Mouse (Mus musculus) embryonic facial prominence, embryonic 13.5 days (tissue): ENCODE results near the gene Cdcp2. TPM values are rescaled to one million over a fixed set of nuclear protein-coding genes. Genes with fewer than 3 reads are reported as not detected.
"Not testable (repeated sequence)": the region's sequence is repeated elsewhere in the genome, so short reads cannot be mapped to it uniquely, and the experiment has no call there.

Source experiments
- ATAC-seq: fragments of 200-750 bp; cut with Nextera tagmentation; 2 replicates; pipeline ENCODE4 v1.8.0; 2017; ENCODE audit warnings: low read depth; ENCODE audit not compliant: insufficient number of reproducible peaks, insufficient read depth, low FRiP score, low TSS enrichment
- H3K27ac ChIP-seq: fragments of 300-500 bp; sonication (generic); 2 replicates; pipeline ENCODE4 v1.5.1; 2015; ENCODE audit warnings: moderate library complexity, mild to moderate bottlenecking, inconsistent platforms
- H3K27me3 ChIP-seq: fragments of 300-500 bp; sonication (generic); 2 replicates; pipeline ENCODE4 v1.6.1; 2015; ENCODE audit warnings: mild to moderate bottlenecking, inconsistent platforms
- H3K36me3 ChIP-seq: fragments of 300-500 bp; sonication (generic); 2 replicates; pipeline ENCODE4 v1.6.1; 2015; ENCODE audit warnings: mild to moderate bottlenecking, inconsistent platforms
- H3K4me1 ChIP-seq: fragments of 300-500 bp; sonication (generic); 2 replicates; pipeline ENCODE4 v1.6.1; 2015; ENCODE audit warnings: inconsistent platforms
- H3K4me2 ChIP-seq: fragments of 300-500 bp; sonication (generic); 2 replicates; pipeline ENCODE4 v1.6.1; 2015; ENCODE audit warnings: moderate library complexity, mild to moderate bottlenecking, inconsistent platforms
- H3K4me3 ChIP-seq: fragments of 300-500 bp; sonication (generic); 2 replicates; pipeline ENCODE4 v1.5.1; 2015; ENCODE audit warnings: mild to moderate bottlenecking, inconsistent platforms
- H3K9ac ChIP-seq: fragments of 300-500 bp; sonication (generic); 2 replicates; pipeline ENCODE4 v1.6.1; 2015; ENCODE audit warnings: mild to moderate bottlenecking, inconsistent platforms
- H3K9me3 ChIP-seq: fragments of 300-500 bp; sonication (generic); 2 replicates; pipeline ENCODE4 v1.6.1; 2016; ENCODE audit warnings: inconsistent platforms
- WGBS: fragments of 180-500 bp; shearing (Covaris S2); methylation state at CpG from one replicate; pipeline ENCODE4 v1.1.7; 2015; ENCODE audit warnings: mixed read lengths; 5-methylcytosine and 5-hydroxymethylcytosine counted together
- polyA plus RNA-seq: library from polyadenylated mRNA; unstranded; fragments of >200 nt; fragmentation: Nextera tagmentation; extraction: Ambion mirVana; gene quantifications from 2 replicates; pipeline ENCODE4 v1.2.1, GENCODE M21; 2015

Cdcp2 gene
- polyA plus RNA-seq, 1 experiment from 2014 or later = not detected

GRCm38 (mm10) chr4:107094484-107095187 lies 2.1 kb upstream of the Cdcp2 start:
- Histone ChIP-seq H3K27me3 (no peaks in the 10 kb centered on the region), H3K9ac (no peak overlapping the region), H3K4me2 (no peak overlapping the region), H3K36me3 (no peaks in the 10 kb centered on the region), H3K4me3 (no peak overlapping the region), H3K27ac (no peak overlapping the region), H3K4me1 (peaks cover 21% of the 10 kb centered on the region), H3K9me3 (no peaks in the 10 kb centered on the region)
- ATAC-seq = no peak
- WGBS = 56% methylated on average over 16 of the region's 16 CpGs

GRCm38 (mm10) chr4:107096043-107096442 lies 648 bp upstream of the Cdcp2 start:
- Histone ChIP-seq H3K9me3 (no peaks in the 10 kb centered on the region), H3K27ac (no peak overlapping the region), H3K4me2 (no peak overlapping the region), H3K4me3 (no peak overlapping the region), H3K27me3 (no peaks in the 10 kb centered on the region), H3K36me3 (no peaks in the 10 kb centered on the region), H3K4me1 (peaks cover 21% of the 10 kb centered on the region), H3K9ac (no peak overlapping the region)
- 29% methylated on average over 6 of the region's 6 CpGs for WGBS
- no peak for ATAC-seq

GRCm38 (mm10) chr4:107097871-107098270 lies 1.2 kb downstream of the Cdcp2 start:
- H3K4me3 ChIP-seq = no peak overlapping the region
- 63% methylated on average over 15 of the region's 15 CpGs for WGBS
- no peaks in the 10 kb centered on the region for H3K27me3 ChIP-seq
- no peaks in the 10 kb centered on the region for H3K9me3 ChIP-seq
- no peak overlapping the region for H3K9ac ChIP-seq
- H3K36me3 ChIP-seq = no peaks in the 10 kb centered on the region
- H3K27ac ChIP-seq = no peak overlapping the region
- H3K4me1 ChIP-seq = peaks cover 21% of the 10 kb centered on the region
- no peak overlapping the region for H3K4me2 ChIP-seq
- ATAC-seq = no peak

- no peak overlapping the region for H3K27ac ChIP-seq
- WGBS = 53% methylated on average over 10 of the region's 10 CpGs
Measured at GRCm38 (mm10) chr4:107098375-107098774, 1.7 kb downstream of the Cdcp2 start.

GRCm38 (mm10) chr4:107098791-107099525 lies 2.3 kb downstream of the Cdcp2 start:
- Histone ChIP-seq H3K9me3 (no peaks in the 10 kb centered on the region), H3K36me3 (no peaks in the 10 kb centered on the region), H3K27ac (no peak overlapping the region), H3K4me3 (no peak overlapping the region), H3K4me2 (no peak overlapping the region), H3K9ac (no peak overlapping the region), H3K27me3 (no peaks in the 10 kb centered on the region), H3K4me1 (peaks cover 21% of the 10 kb centered on the region)
- WGBS = 68% methylated on average over 17 of the region's 17 CpGs
- ATAC-seq = no peak

More at GRCm38 (mm10) chr4:107098375-107098774, 1.7 kb downstream of the Cdcp2 start:
- H3K36me3 ChIP-seq = no peaks in the 10 kb centered on the region
- no peak overlapping the region for H3K4me3 ChIP-seq
- no peak overlapping the region for H3K9ac ChIP-seq
- no peaks in the 10 kb centered on the region for H3K9me3 ChIP-seq
- peaks cover 21% of the 10 kb centered on the region for H3K4me1 ChIP-seq
- no peak overlapping the region for H3K4me2 ChIP-seq
- no peak for ATAC-seq
- no peaks in the 10 kb centered on the region for H3K27me3 ChIP-seq

- no peak for ATAC-seq
- 75% methylated on average over 8 of the region's 8 CpGs for WGBS
- Histone ChIP-seq H3K27ac (no peak overlapping the region), H3K9me3 (no peaks in the 10 kb centered on the region), H3K36me3 (no peaks in the 10 kb centered on the region), H3K4me1 (no peaks in the 10 kb centered on the region; the same call in 1 of the 2 replicates), H3K4me3 (no peak overlapping the region), H3K4me2 (no peak overlapping the region), H3K27me3 (no peaks in the 10 kb centered on the region), H3K9ac (no peak overlapping the region)
Measured at GRCm38 (mm10) chr4:107102220-107102619, 5.5 kb downstream of the Cdcp2 start.

GRCm38 (mm10) chr4:107106777-107107176 lies 10.1 kb downstream of the Cdcp2 start:
- no peak for ATAC-seq
- 92% methylated on average over 16 of the region's 16 CpGs for WGBS
- Histone ChIP-seq H3K9me3 (no peaks in the 10 kb centered on the region), H3K36me3 (no peaks in the 10 kb centered on the region), H3K4me3 (no peak overlapping the region), H3K27me3 (no peaks in the 10 kb centered on the region), H3K4me2 (no peak overlapping the region), H3K27ac (no peak overlapping the region), H3K4me1 (peaks cover 12% of the 10 kb centered on the region; the same call in 1 of the 2 replicates), H3K9ac (no peak overlapping the region)

- H3K4me3 ChIP-seq = no peak overlapping the region
- peak overlapping the region; percentile 44; the same call in 1 of the 2 replicates for H3K9ac ChIP-seq
- no peak for ATAC-seq
- H3K4me2 ChIP-seq = no peak overlapping the region
- H3K4me1 ChIP-seq = peaks cover 12% of the 10 kb centered on the region; the same call in 1 of the 2 replicates
- no peak overlapping the region for H3K27ac ChIP-seq
- H3K36me3 ChIP-seq = no peaks in the 10 kb centered on the region
- no peaks in the 10 kb centered on the region for H3K27me3 ChIP-seq
- H3K9me3 ChIP-seq = no peaks in the 10 kb centered on the region
- 56% methylated on average over 13 of the region's 13 CpGs for WGBS
Measured at GRCm38 (mm10) chr4:107108291-107108731, 11.6 kb downstream of the Cdcp2 start.

GRCm38 (mm10) chr4:107109181-107109580 lies 12.5 kb downstream of the Cdcp2 start:
- not testable (repeated sequence) for H3K9ac ChIP-seq, H3K27ac ChIP-seq, ATAC-seq, H3K36me3 ChIP-seq, H3K27me3 ChIP-seq, H3K4me2 ChIP-seq, H3K9me3 ChIP-seq, H3K4me3 ChIP-seq
- H3K4me1 ChIP-seq = peaks cover 12% of the 10 kb centered on the region; the same call in 1 of the 2 replicates
- 92% methylated on average over 6 of the region's 6 CpGs for WGBS

GRCm38 (mm10) chr4:107114278-107114677 lies 17.6 kb downstream of the Cdcp2 start:
- Histone ChIP-seq H3K27ac (no peak overlapping the region), H3K4me1 (no peaks in the 10 kb centered on the region), H3K36me3 (no peaks in the 10 kb centered on the region), H3K9ac (no peak overlapping the region), H3K4me3 (no peak overlapping the region), H3K27me3 (no peaks in the 10 kb centered on the region), H3K9me3 (no peaks in the 10 kb centered on the region), H3K4me2 (no peak overlapping the region)
- ATAC-seq = no peak
- 47% methylated on average over 8 of the region's 8 CpGs for WGBS

GRCm38 (mm10) chr4:107117741-107118385 lies 21.2 kb downstream of the Cdcp2 start:
- ATAC-seq = no peak
- Histone ChIP-seq H3K4me2 (no peak overlapping the region), H3K4me1 (peaks cover 9% of the 10 kb centered on the region), H3K9ac (no peak overlapping the region), H3K9me3 (no peaks in the 10 kb centered on the region), H3K36me3 (no peaks in the 10 kb centered on the region), H3K4me3 (no peak overlapping the region), H3K27me3 (no peaks in the 10 kb centered on the region), H3K27ac (no peak overlapping the region)
- WGBS = 85% methylated on average over 2 of the region's 2 CpGs
